Mouse (Mus musculus) stomach, embryonic 14.5 days (tissue): ENCODE results near the gene Ripk3. TPM values are rescaled to one million over a fixed set of nuclear protein-coding genes. Genes with fewer than 3 reads are reported as not detected.

ENCODE experiments used
- ATAC-seq: fragments of 200-750 bp; cut with Nextera tagmentation; 2 replicates; pipeline ENCODE4 v1.8.0; 2017; ENCODE audit warnings: low read depth, moderate TSS enrichment; ENCODE audit not compliant: insufficient number of reproducible peaks, insufficient read depth, low FRiP score
- H3K27ac ChIP-seq: fragments of 300-500 bp; sonication (generic); 2 replicates; pipeline ENCODE4 v1.5.1; 2014; ENCODE audit warnings: mild to moderate bottlenecking, low read length, moderate library complexity, mixed read lengths
- H3K27me3 ChIP-seq: fragments of 300-500 bp; sonication (generic); 2 replicates; pipeline ENCODE4 v1.6.1; 2014; ENCODE audit warnings: low read length, control low read depth, mixed read lengths; ENCODE audit not compliant: control insufficient read depth, insufficient read depth
- H3K36me3 ChIP-seq: fragments of 300-500 bp; sonication (generic); 2 replicates; pipeline ENCODE4 v1.6.1; 2014; ENCODE audit warnings: mild to moderate bottlenecking, control low read depth, low read length, moderate library complexity, mixed read lengths; ENCODE audit not compliant: control insufficient read depth, insufficient read depth
- H3K4me1 ChIP-seq: fragments of 300-500 bp; sonication (generic); 2 replicates; pipeline ENCODE4 v1.6.1; 2014; ENCODE audit warnings: low read length, control low read depth, mixed read lengths; ENCODE audit not compliant: control insufficient read depth, insufficient read depth
- H3K4me2 ChIP-seq: fragments of 300-500 bp; sonication (generic); replicated peaks from 2 replicates; pipeline ENCODE4 v1.6.1; 2014; ENCODE audit warnings: low read depth, low read length, control low read depth
- H3K4me3 ChIP-seq: fragments of 300-500 bp; sonication (generic); 2 replicates; pipeline ENCODE4 v1.5.1; 2014; ENCODE audit warnings: low read depth, low read length, control low read depth
- H3K9ac ChIP-seq: fragments of 300-500 bp; sonication (generic); replicated peaks from 2 replicates; pipeline ENCODE4 v1.6.1; 2014; ENCODE audit warnings: low read depth, mild to moderate bottlenecking, control low read depth, low read length, moderate library complexity, mixed read lengths
- H3K9me3 ChIP-seq: fragments of 300-500 bp; sonication (generic); 2 replicates; pipeline ENCODE4 v1.6.1; 2016; ENCODE audit warnings: low read depth, low read length, control low read depth; ENCODE audit not compliant: control insufficient read depth
- WGBS: fragments of 180-500 bp; shearing (Covaris S2); extraction: QIAGEN DNeasy Blood & Tissue Kit; methylation state at CpG from one replicate; pipeline ENCODE4 v1.1.7; 2014; 5-methylcytosine and 5-hydroxymethylcytosine counted together
- polyA plus RNA-seq: library from polyadenylated mRNA; unstranded; fragments of >200 nt; fragmentation: Nextera tagmentation; extraction: Ambion mirVana; gene quantifications from 2 replicates; pipeline ENCODE4 v1.2.1, GENCODE M21; 2014

Ripk3 gene
- polyA plus RNA-seq, 1 experiment from 2014 or later, result 25.3 TPM

DNA sequence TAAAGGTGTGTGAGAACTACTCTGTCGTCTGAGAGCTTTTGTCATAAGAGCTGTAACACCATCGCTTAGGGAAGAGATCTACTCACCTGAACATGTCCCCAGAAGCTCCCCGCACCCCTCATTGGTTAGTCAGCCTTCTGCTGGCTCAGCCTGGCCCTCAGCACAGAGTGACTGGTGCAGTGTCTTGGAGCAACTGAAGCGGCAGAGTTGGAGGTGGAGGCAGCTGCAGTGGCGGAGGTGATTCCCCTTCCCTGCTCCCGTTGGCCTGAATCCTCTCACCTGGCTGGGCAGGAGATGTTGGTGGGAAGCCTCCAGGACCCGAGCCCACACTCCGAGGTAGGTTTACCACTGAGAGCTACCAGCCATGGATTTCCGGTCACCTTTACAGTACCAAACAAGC lies 31.9 kb upstream of the Ripk3 start:
- no peaks in the 10 kb centered on the region for H3K27me3 ChIP-seq
- no peak for ATAC-seq
- WGBS, result 91% methylated on average over 9 of the region's 9 CpGs
- H3K27ac ChIP-seq, result no peak overlapping the region
- H3K9me3 ChIP-seq, result no peaks in the 10 kb centered on the region
- 0 out of 2 replicates have a peak, but pooled peaks cover 7% of the 10 kb centered on the region for H3K4me1 ChIP-seq
- no peak overlapping the region for H3K4me3 ChIP-seq
- no peak overlapping the region for H3K9ac ChIP-seq
- H3K36me3 ChIP-seq, result no peaks in the 10 kb centered on the region
- H3K4me2 ChIP-seq, result no peak overlapping the region

DNA sequence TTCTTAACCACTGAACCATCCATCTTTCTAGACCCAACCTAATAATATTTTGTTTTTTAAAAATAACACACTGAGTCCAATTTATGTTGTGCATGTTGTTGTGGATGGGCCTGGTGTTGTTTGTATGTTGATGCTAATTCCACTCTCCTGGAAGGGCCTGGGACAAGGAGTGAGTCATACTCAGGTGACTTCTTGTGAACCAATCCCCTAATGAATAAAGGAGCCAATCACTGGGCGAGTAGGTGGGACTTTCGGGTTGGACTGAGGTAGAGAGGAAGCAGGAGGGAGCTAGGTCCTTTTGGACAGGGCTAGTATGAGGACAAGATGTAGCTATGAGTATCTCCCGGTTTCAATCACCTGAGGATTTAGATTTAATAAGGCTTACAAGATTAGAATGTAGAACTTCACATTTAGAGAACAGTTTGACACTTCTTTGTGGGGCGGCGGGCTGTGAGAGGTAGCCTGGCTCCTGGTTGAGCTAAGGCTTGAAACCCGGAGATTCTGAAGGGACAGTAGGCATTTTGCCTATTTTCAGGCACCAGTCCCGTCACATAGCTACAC lies 31.3 kb upstream of the Ripk3 start:
- no peak for ATAC-seq
- H3K36me3 ChIP-seq, result no peaks in the 10 kb centered on the region
- no peak overlapping the region for H3K27ac ChIP-seq
- 0 out of 2 replicates have a peak, but pooled peaks cover 7% of the 10 kb centered on the region for H3K4me1 ChIP-seq
- H3K9me3 ChIP-seq, result no peaks in the 10 kb centered on the region
- H3K4me3 ChIP-seq, result no peak overlapping the region
- no peaks in the 10 kb centered on the region for H3K27me3 ChIP-seq
- H3K9ac ChIP-seq, result no peak overlapping the region
- H3K4me2 ChIP-seq, result no peak overlapping the region
- WGBS, result 78% methylated on average over 7 of the region's 7 CpGs

DNA sequence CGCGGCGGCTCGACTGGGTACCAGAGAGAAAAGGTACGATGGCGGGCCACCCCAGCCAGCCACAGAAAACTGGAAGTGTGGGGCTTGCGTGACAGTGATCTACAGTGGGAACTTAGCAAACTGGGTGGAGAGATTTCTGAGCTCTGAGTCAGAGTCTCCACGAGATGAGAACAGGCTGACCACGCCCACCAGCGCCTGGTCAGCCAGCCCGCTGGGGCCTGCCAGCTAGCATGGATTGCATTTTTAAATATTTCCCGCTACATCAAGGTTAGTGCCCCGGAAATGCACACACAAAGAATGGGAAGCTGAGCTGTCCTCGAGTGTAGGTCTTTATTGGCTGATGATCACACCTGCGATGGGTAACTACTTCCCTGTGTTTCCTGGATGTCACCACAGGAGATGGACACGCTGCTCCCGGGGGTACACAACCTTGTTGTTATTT lies 26.7 kb upstream of the Ripk3 start:
- H3K9me3 ChIP-seq, result no peaks in the 10 kb centered on the region
- no peaks in the 10 kb centered on the region for H3K36me3 ChIP-seq
- H3K4me2 ChIP-seq, result peak overlapping the region; percentile 65
- 25% methylated on average over 17 of the region's 17 CpGs for WGBS
- H3K4me1 ChIP-seq, result no peaks in the 10 kb centered on the region
- H3K27ac ChIP-seq, result 0 out of 2 replicates have a peak overlapping the region, but pooled peaks have one; percentile 6
- peak; percentile 82 for ATAC-seq
- H3K9ac ChIP-seq, result peak overlapping the region; percentile 22; the same call in 1 of the 2 replicates
- H3K4me3 ChIP-seq, result peak overlapping the region; percentile 35
- H3K27me3 ChIP-seq, result no peaks in the 10 kb centered on the region

DNA sequence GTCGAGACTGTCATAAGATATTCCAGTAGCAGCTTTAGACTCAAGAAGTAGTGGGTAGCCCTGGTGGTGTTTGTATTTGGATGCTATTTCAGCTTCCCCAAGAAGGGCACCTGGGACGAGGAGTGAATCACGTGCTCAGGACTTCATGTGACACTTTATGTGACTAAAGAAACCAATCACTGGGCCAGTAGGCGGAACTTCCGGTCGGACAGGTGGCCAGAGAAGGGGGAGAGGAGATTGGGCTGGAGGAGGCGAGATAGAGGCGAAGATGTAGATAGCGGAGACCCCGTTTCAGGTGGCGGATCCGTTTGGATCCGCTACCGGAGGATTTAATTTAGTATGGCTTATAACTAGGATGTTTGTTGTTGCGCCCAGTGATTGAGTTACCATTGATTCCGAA lies 26.2 kb upstream of the Ripk3 start:
- 18% methylated on average over 16 of the region's 16 CpGs for WGBS
- H3K27ac ChIP-seq, result 0 out of 2 replicates have a peak overlapping the region, but pooled peaks have one; percentile 6
- ATAC-seq, result peak; percentile 53; the same call in 1 of the 2 replicates

GRCm38 (mm10) chr14:55795380-55796163 lies 6.9 kb upstream of the Ripk3 start:
- no peaks in the 10 kb centered on the region for H3K27me3 ChIP-seq
- ATAC-seq, result peak; percentile 67; the same call in 1 of the 2 replicates
- no peak overlapping the region for H3K9ac ChIP-seq
- H3K27ac ChIP-seq, result peak overlapping the region; percentile 45; the same call in 1 of the 2 replicates
- H3K36me3 ChIP-seq, result no peaks in the 10 kb centered on the region
- no peaks in the 10 kb centered on the region for H3K4me1 ChIP-seq
- H3K4me3 ChIP-seq, result no peak overlapping the region
- H3K4me2 ChIP-seq, result no peak overlapping the region
- 69% methylated on average over 15 of the region's 15 CpGs for WGBS
- no peaks in the 10 kb centered on the region for H3K9me3 ChIP-seq

More for the DNA sequence above, 26.2 kb upstream of the Ripk3 start:
- Histone ChIP-seq H3K27me3 (no peaks in the 10 kb centered on the region), H3K9ac (peak overlapping the region; percentile 22; the same call in 1 of the 2 replicates), H3K4me1 (no peaks in the 10 kb centered on the region), H3K9me3 (no peaks in the 10 kb centered on the region), H3K4me3 (peak overlapping the region; percentile 35), H3K4me2 (peak overlapping the region; percentile 65), H3K36me3 (no peaks in the 10 kb centered on the region)

GRCm38 (mm10) chr14:55793946-55794345 lies 5.3 kb upstream of the Ripk3 start:
- no peak overlapping the region for H3K4me2 ChIP-seq
- H3K4me1 ChIP-seq, result no peaks in the 10 kb centered on the region
- no peaks in the 10 kb centered on the region for H3K9me3 ChIP-seq
- no peak overlapping the region for H3K27ac ChIP-seq
- H3K36me3 ChIP-seq, result no peaks in the 10 kb centered on the region
- H3K9ac ChIP-seq, result no peak overlapping the region
- 61% methylated on average over 2 of the region's 2 CpGs for WGBS
- no peak overlapping the region for H3K4me3 ChIP-seq
- H3K27me3 ChIP-seq, result no peaks in the 10 kb centered on the region
- no peak for ATAC-seq

- no peaks in the 10 kb centered on the region for H3K4me1 ChIP-seq
- H3K36me3 ChIP-seq, result no peaks in the 10 kb centered on the region
- no peak overlapping the region for H3K4me2 ChIP-seq
- ATAC-seq, result no peak
- no peak overlapping the region for H3K27ac ChIP-seq
- no peak overlapping the region for H3K9ac ChIP-seq
- no peaks in the 10 kb centered on the region for H3K27me3 ChIP-seq
- WGBS, result 68% methylated on average over 2 of the region's 2 CpGs
- no peak overlapping the region for H3K4me3 ChIP-seq
- no peaks in the 10 kb centered on the region for H3K9me3 ChIP-seq
Observed at GRCm38 (mm10) chr14:55793461-55793860, 4.8 kb upstream of the Ripk3 start.

DNA sequence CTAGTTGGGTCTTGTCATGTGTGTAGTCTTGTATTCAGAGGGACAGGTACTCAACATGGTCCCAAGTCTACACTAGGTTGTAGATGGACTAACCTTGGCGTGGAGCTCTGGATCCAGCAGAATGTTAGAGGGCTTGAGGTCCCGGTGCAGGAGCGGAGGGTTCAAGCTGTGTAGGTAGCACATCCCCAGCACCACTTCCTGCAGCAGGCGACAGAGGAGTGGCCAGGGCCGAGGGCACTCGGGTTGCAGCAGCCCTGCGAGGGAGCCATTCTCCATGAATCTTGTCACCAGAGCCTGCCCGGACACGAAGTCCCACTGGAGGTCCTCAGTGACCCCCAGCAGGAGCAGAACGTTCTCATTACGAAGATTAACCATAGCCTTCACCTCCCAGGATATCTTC lies 934 bp downstream of the Ripk3 start:
- H3K9ac ChIP-seq, result no peak overlapping the region
- peaks cover 6% of the 10 kb centered on the region for H3K27me3 ChIP-seq
- WGBS, result 38% methylated on average over 11 of the region's 11 CpGs

More for the DNA sequence above, 934 bp downstream of the Ripk3 start:
- Histone ChIP-seq H3K4me2 (peak overlapping the region; percentile 68), H3K4me1 (peaks cover 14% of the 10 kb centered on the region; the same call in 1 of the 2 replicates), H3K27ac (no peak overlapping the region), H3K9me3 (no peaks in the 10 kb centered on the region), H3K36me3 (no peaks in the 10 kb centered on the region), H3K4me3 (peak overlapping the region; percentile 45)
- ATAC-seq, result no peak
